ENCODE assay signal across 8 mouse cellular contexts in genomic region chr3:88141787-88142523, GRCm38 (mm10). TPM values are rescaled to one million over a fixed set of nuclear protein-coding genes. Genes with fewer than 3 reads are reported as not detected.
DNase-seq lines count a peak whose midpoint lies in the region; ATAC-seq lines count a peak whose summit lies in the region.

TSS of gene Mef2d (plus strand) at chr3:88142372.

- H3K4me3 ChIP-seq in hindbrain, embryonic 15.5 days, result peak within 1 kb of the TSS; percentile 95

- under 1% methylated on average over 52 of the region's 52 CpGs for WGBS in hindbrain, embryonic 15.5 days

- H3K9ac ChIP-seq in hindbrain, embryonic 15.5 days, result peak within 1 kb of the TSS; percentile 90

- H3K27me3 ChIP-seq in hindbrain, embryonic 15.5 days, result 0 out of 2 replicates have a peak, but pooled peaks cover 8% of the 10 kb centered on the region

- peak; percentile 97 for DNase-seq in T-cell, adult 2 months (ENCODE audit: low spot score)
- peak; percentile 91 to 96 for DNase-seq in cerebellum, postnatal 36 days
- DNase-seq in frontal cortex, postnatal 36 days (ENCODE audit: low spot score in 2 of 2), result peak; percentile 89 to 91
- peak; percentile 94 for DNase-seq in left cerebral cortex, adult 11 months (ENCODE audit: low spot score)
- peak; percentile 97 to 98 for DNase-seq in lung, postnatal 4 days
- peak; percentile 98 for DNase-seq in retina, postnatal 7 days (ENCODE audit: low read depth, low spot score)
- DNase-seq in urinary bladder, adult 2 months (ENCODE audit: low spot score), result peak; percentile 90

- H3K9me3 ChIP-seq in hindbrain, embryonic 15.5 days, result no peaks in the 10 kb centered on the region

- peak; percentile 88 for ATAC-seq in hindbrain, embryonic 15.5 days (ENCODE audit: low FRiP score, low read depth)

- H3K36me3 ChIP-seq in hindbrain, embryonic 15.5 days, result no peaks in the 10 kb centered on the region

- H3K27ac ChIP-seq in hindbrain, embryonic 15.5 days (replicated peaks), result peak within 1 kb of the TSS; percentile 99

- H3K4me2 ChIP-seq in hindbrain, embryonic 15.5 days, result peak within 1 kb of the TSS; percentile 91

- peaks cover 69% of the 10 kb centered on the region for H3K4me1 ChIP-seq in hindbrain, embryonic 15.5 days (replicated peaks)

RNA-seq across cellular contexts. Expression of gene Mef2d, which starts in this region (rescaled TPM):
- 19.2 and 23.9 TPM in 2 replicates for polyA plus RNA-seq in hindbrain, embryonic 15.5 days (2015; fragmentation: Nextera tagmentation; extraction: Ambion mirVana)
- 34.6 and 51.0 TPM in 2 replicates for polyA plus RNA-seq in urinary bladder, adult 2 months (2012; rRNA removed)

Comparison
In these comparisons a context has a peak if more than half of its experiments do, and no peak if none do; other contexts are left out.
1. Peak in every context shown above with its lines: DNase-seq, ATAC-seq, H3K4me3 ChIP-seq and H3K27ac ChIP-seq.